ENCODE assay signal across 9 mouse cellular contexts in the genomic region with DNA sequence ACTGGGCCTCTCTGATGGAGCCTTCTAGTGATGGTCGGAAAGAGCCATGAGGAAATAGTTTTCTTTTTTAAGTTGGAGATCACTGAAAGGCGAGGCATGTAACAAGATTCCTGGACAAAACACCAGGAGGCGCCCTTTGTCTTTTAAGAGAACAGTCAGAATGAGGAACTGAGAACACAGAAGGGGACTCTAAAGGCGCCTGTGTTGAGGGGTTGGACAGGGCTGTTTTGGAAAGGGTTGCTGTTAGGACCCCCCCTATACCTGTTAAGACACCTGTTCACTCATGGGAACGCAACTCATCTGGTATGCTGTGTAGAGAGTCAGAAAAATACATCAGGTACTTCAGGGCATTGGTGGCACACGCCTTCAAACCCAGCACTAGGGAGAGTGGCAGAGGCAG. TPM values are rescaled to one million over a fixed set of nuclear protein-coding genes. Genes with fewer than 3 reads are reported as not detected.
DNase-seq lines count a peak whose midpoint lies in the region; ATAC-seq and TF ChIP-seq lines count a peak whose summit lies in the region.
"Had no signal": no experiment of that assay in that cellular context is flagged by ENCODE, and none has a peak within 500 bp of the region (broad histone marks: within the 10 kb centered on the region; RNA-seq: fewer than 3 reads in every experiment).

No protein-coding gene starts in this region.

- no peaks in the 10 kb centered on the region for H3K9me3 ChIP-seq in limb, embryonic 11.5 days (ENCODE audit: control insufficient read depth, low read length)
- no peaks in the 10 kb centered on the region for H3K9me3 ChIP-seq in limb, embryonic 10.5 days (replicated peaks)
- no peaks in the 10 kb centered on the region for H3K9me3 ChIP-seq in kidney, postnatal 0 days (replicated peaks; ENCODE audit: low read length)

- peaks cover 5% of the 10 kb centered on the region; the same call in 1 of the 2 replicates for H3K4me1 ChIP-seq in limb, embryonic 11.5 days (ENCODE audit: control insufficient read depth, insufficient read depth, low read length)
- peaks cover 28% of the 10 kb centered on the region for H3K4me1 ChIP-seq in limb, embryonic 10.5 days
- H3K4me1 ChIP-seq in kidney, postnatal 0 days (replicated peaks; ENCODE audit: insufficient read depth, low read length): peaks cover 18% of the 10 kb centered on the region

- H3K27ac ChIP-seq in limb, embryonic 11.5 days (replicated peaks; ENCODE audit: low read depth, low read length): no peak overlapping the region
- no peak overlapping the region for H3K27ac ChIP-seq in limb, embryonic 10.5 days
- H3K27ac ChIP-seq in kidney, postnatal 0 days: no peak overlapping the region

- no peak for ATAC-seq in limb, embryonic 11.5 days (ENCODE audit: insufficient number of reproducible peaks, low FRiP score, low TSS enrichment, low read depth)
- ATAC-seq in common myeloid progenitor, adult 5-6 weeks (replicated peaks; ENCODE audit: low read depth, poor library complexity, severe bottlenecking): peak; percentile 22; the same call in 1 of the 2 replicates
- no peak for ATAC-seq in kidney, postnatal 0 days (replicated peaks; ENCODE audit: low FRiP score, low read depth)

- H3K36me3 ChIP-seq in limb, embryonic 11.5 days (ENCODE audit: control insufficient read depth, insufficient read depth, low read length): peaks cover 21% of the 10 kb centered on the region
- peaks cover 52% of the 10 kb centered on the region for H3K36me3 ChIP-seq in limb, embryonic 10.5 days
- H3K36me3 ChIP-seq in kidney, postnatal 0 days (ENCODE audit: insufficient read depth, low read length): peaks cover 20% of the 10 kb centered on the region

- peak; percentile 65 for TF ChIP-seq CTCF in kidney, postnatal 0 days (IDR thresholded peaks at IDR 0.05; ENCODE audit: low read depth)

- H3K27me3 ChIP-seq in limb, embryonic 11.5 days (ENCODE audit: control insufficient read depth, insufficient read depth, low read length): no peaks in the 10 kb centered on the region
- no peaks in the 10 kb centered on the region for H3K27me3 ChIP-seq in limb, embryonic 10.5 days (ENCODE audit: low read depth, poor library complexity, severe bottlenecking)
- no peaks in the 10 kb centered on the region for H3K27me3 ChIP-seq in kidney, postnatal 0 days (ENCODE audit: insufficient read depth, low read length)

- H3K9ac ChIP-seq in limb, embryonic 11.5 days (ENCODE audit: low read length): no peak overlapping the region
- no peak overlapping the region for H3K9ac ChIP-seq in kidney, postnatal 0 days (ENCODE audit: low read depth, low read length)

- H3K4me3 ChIP-seq in limb, embryonic 11.5 days (ENCODE audit: low read depth, low read length): no peak overlapping the region
- no peak overlapping the region for H3K4me3 ChIP-seq in limb, embryonic 10.5 days
- no peak overlapping the region for H3K4me3 ChIP-seq in kidney, postnatal 0 days (replicated peaks; ENCODE audit: low read depth, low read length)

- 79% methylated on average over 6 of the region's 6 CpGs for WGBS in limb, embryonic 11.5 days
- WGBS in limb, embryonic 10.5 days: 75% methylated on average over 6 of the region's 6 CpGs
- WGBS in kidney, postnatal 0 days: 68% methylated on average over 6 of the region's 6 CpGs

- no peak overlapping the region for H3K4me2 ChIP-seq in limb, embryonic 11.5 days (ENCODE audit: low read depth, severe bottlenecking)
- H3K4me2 ChIP-seq in kidney, postnatal 0 days (ENCODE audit: low read length): no peak overlapping the region

- peak; percentile 55 to 87 for DNase-seq in adrenal gland, adult (ENCODE audit: inconsistent age in 2 of 2, low spot score in 1 of 2)
- DNase-seq in adrenal gland, adult 8-10 months: no peak
- DNase-seq in limb, embryonic 11.5 days (ENCODE audit: low spot score): peak; percentile 61
- DNase-seq in limb, embryonic 10.5 days (ENCODE audit: low spot score): no peak
- peak; percentile 84 for DNase-seq in kidney, postnatal 0 days (ENCODE audit: low spot score)
- DNase-seq in mesoderm, embryonic 11.5 days (ENCODE audit: low read depth, low spot score): peak; percentile 55
- peak; percentile 46 to 70 for DNase-seq in thymus, postnatal 10 days (ENCODE audit: low spot score in 2 of 2)

RNA-seq across cellular contexts. Expression of gene Tmem116, which starts 1.7 kb away (rescaled TPM):
- 1 to 10 TPM; 3.2 to 7.3 (median 4.5) TPM for total RNA-seq in adrenal gland, adult 8-10 months (2022)
- 0.99 and 1.1 TPM in 2 replicates for polyA plus RNA-seq in limb, embryonic 11.5 days (2014; fragmentation: Nextera tagmentation; extraction: Ambion mirVana)
- polyA plus RNA-seq in limb, embryonic 10.5 days (2016; fragmentation: Nextera tagmentation; extraction: Ambion mirVana): 0.55 and 0.73 TPM in 2 replicates
- 0.14 TPM in 1 of 2 replicates, not detected in the other for total RNA-seq in common myeloid progenitor, adult 5-6 weeks (2017)
- polyA plus RNA-seq in kidney, postnatal 0 days (2015; fragmentation: Nextera tagmentation; extraction: Ambion mirVana): 32.7 and 36.8 TPM in 2 replicates

RNA-seq across cellular contexts. Expression of gene Erp29, which starts 2.3 kb away (rescaled TPM):
- 100 to 1,000 TPM; 105 to 121 (median 115) TPM for total RNA-seq in adrenal gland, adult 8-10 months (2022)
- polyA plus RNA-seq in limb, embryonic 11.5 days (2014; fragmentation: Nextera tagmentation; extraction: Ambion mirVana): 95.4 and 100 TPM in 2 replicates
- 102 and 112 TPM in 2 replicates for polyA plus RNA-seq in limb, embryonic 10.5 days (2016; fragmentation: Nextera tagmentation; extraction: Ambion mirVana)
- total RNA-seq in common myeloid progenitor, adult 5-6 weeks (2017): 719 and 742 TPM in 2 replicates
- 190 and 195 TPM in 2 replicates for polyA plus RNA-seq in kidney, postnatal 0 days (2015; fragmentation: Nextera tagmentation; extraction: Ambion mirVana)

RNA-seq across cellular contexts. Expression of gene Naa25, which starts 52.2 kb away (rescaled TPM):
- total RNA-seq in adrenal gland, adult 8-10 months (2022): 10 to 100 TPM; 33.4 to 40.0 (median 35.9) TPM
- polyA plus RNA-seq in limb, embryonic 11.5 days (2014; fragmentation: Nextera tagmentation; extraction: Ambion mirVana): 42.6 and 47.0 TPM in 2 replicates
- polyA plus RNA-seq in limb, embryonic 10.5 days (2016; fragmentation: Nextera tagmentation; extraction: Ambion mirVana): 47.0 and 52.8 TPM in 2 replicates
- 68.7 and 73.2 TPM in 2 replicates for total RNA-seq in common myeloid progenitor, adult 5-6 weeks (2017)
- polyA plus RNA-seq in kidney, postnatal 0 days (2015; fragmentation: Nextera tagmentation; extraction: Ambion mirVana): 24.4 and 29.6 TPM in 2 replicates

RNA-seq across cellular contexts. Expression of gene Adam1b, which starts 53.3 kb away (rescaled TPM):
- total RNA-seq in adrenal gland, adult 8-10 months (2022): under 1 TPM in 2 of 4 experiments, not detected in 2; 0.12 to 0.16 TPM
- not detected in 2 replicates for polyA plus RNA-seq in limb, embryonic 11.5 days (2014; fragmentation: Nextera tagmentation; extraction: Ambion mirVana)
- not detected in 2 replicates for polyA plus RNA-seq in limb, embryonic 10.5 days (2016; fragmentation: Nextera tagmentation; extraction: Ambion mirVana)
- 0.23 TPM in 1 of 2 replicates, not detected in the other for total RNA-seq in common myeloid progenitor, adult 5-6 weeks (2017)
- 0.12 and 0.28 TPM in 2 replicates for polyA plus RNA-seq in kidney, postnatal 0 days (2015; fragmentation: Nextera tagmentation; extraction: Ambion mirVana)
- polyA plus RNA-seq: C2C12 had no signal

Comparison
In these comparisons a context has a peak if more than half of its experiments do, and no peak if none do; other contexts are left out.
1. DNase-seq: peak in adrenal gland, adult (2 of 2), limb, embryonic 11.5 days (single experiment), kidney, postnatal 0 days (single experiment), mesoderm, embryonic 11.5 days (single experiment) and thymus, postnatal 10 days (2 of 2); none in adrenal gland, adult 8-10 months (single experiment) and limb, embryonic 10.5 days (single experiment).
2. RNA of gene Tmem116, which starts 1.7 kb away (polyA plus RNA-seq): 32.7 to 36.8 TPM in kidney, postnatal 0 days; 0.99 to 1.1 TPM in limb, embryonic 11.5 days and 0.55 to 0.73 TPM in limb, embryonic 10.5 days; every median in the first group is over 10 times any median in the second.